Mouse (Mus musculus): ENCODE measurements around the gene Ddx23.

Gene Ddx23

GRCm38 (mm10) chr15:98662567-98663545 lies at the start of gene Ddx23:
TSS of gene Ddx23 (minus strand) at chr15:98662894.
- peak; percentile 92 to 93 for DNase-seq

DNA sequence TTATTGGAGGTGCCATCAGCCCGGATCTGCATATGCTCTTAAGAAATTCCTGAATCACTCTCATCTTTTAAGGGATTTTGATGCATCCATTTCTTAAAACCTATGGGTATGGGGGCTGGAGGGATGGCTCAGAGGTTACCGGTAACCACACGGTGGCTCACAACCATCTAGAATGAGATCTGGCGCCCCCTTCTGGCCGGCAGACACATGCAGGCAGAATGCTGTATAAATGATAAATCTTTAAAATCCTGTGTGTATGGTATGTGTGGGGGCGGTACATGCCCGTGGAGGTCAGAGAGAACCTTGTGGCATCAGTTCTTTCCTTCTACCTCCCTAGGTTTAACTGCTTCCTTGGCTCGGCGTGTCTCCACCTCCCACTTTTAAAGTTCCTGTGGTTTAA lies 47.7 kb upstream of the Ddx23 start:
- DNase-seq, result peak in 1 of 2 experiments; percentile 32

DNA sequence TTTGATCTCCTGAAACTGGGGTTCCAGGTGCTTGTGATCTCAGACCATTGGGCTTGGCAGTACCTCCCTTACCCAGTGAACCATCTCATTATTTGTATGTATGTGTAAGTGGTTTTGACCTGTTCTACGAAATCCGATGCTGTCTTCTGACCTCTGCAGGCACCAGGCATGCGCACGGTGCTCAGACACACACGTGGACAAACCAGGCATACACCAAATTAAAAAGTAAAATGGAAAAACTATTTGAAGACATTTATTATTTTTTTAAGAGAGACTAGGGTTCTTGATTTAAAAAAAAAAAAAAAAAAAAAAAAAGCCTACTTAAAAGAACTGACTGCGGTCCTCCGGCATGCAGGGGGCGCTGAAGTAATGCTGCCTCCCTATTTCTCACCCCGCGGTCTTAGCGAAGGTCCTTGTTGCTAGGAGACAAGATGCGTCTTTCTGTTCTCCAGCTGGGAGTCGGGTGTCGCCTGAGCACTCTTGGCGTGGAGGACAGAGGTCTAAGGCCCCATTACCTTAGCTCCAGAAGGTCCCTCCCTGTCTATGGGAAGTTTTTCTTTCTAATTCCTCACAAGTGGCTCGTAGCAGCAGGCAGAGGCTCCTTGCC lies 45.2 kb upstream of the Ddx23 start, which contains the start of gene Ccdc65:
Gene Ccdc65, plus strand, starts transcription at position 442 of the 607 bp plus-strand sequence.
- peak in 1 of 2 experiments; percentile 41 for DNase-seq

DNA sequence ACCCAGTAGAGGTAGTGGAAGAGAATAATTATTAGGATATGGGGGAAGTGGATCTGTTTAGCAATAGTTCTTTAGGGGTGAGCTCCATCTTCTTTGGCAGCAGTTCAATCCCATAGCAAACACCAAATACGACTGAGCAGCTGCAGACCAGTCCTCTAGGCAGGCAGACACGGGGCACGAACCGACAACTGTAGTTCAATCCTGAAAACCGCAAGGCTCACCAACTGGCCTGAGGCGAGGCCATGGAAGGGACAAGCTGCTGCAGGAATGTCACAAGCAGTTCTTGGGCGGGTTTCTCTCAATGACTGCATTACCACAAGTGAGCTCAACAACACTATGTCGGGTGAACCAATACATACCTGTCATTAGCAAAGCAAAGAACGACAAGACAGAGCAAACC lies 41.6 kb upstream of the Ddx23 start:
- DNase-seq, result no peak

GRCm38 (mm10) chr15:98699190-98700105 lies 36.8 kb upstream of the Ddx23 start:
- peak; percentile 44 to 54 for DNase-seq

- DNase-seq, result no peak
Measured at GRCm38 (mm10) chr15:98696216-98696615, 33.5 kb upstream of the Ddx23 start.

GRCm38 (mm10) chr15:98695726-98696125 lies 33.0 kb upstream of the Ddx23 start:
- no peak for DNase-seq

DNA sequence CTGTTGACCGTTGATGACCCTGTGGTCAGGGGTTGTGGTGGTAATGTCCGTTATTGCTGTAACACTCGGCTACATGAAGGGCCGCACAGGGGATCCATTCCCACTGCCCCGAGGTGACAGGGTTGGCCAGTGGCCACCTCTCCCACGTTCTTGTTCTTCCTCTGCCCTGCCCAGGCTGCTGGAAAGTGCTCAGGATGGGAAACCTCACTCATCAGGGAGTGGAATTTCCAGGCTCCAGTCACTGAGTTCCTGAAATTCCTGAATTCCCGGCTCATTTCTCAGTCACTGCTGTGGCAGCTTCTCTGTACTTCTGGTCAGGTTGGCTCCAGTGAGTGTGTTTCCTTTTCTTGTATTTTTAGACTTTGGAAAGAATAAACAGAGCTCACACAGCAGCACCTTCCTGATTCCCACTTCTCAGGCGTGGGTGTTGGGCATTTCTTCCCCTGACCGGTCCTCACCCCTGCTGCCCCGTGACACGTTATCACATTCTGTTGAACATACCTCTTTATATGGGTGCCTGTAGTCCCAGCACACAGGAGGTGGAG lies 29.5 kb upstream of the Ddx23 start:
- no peak for DNase-seq

GRCm38 (mm10) chr15:98691486-98692147 lies 28.9 kb upstream of the Ddx23 start:
- no peak for DNase-seq

DNA sequence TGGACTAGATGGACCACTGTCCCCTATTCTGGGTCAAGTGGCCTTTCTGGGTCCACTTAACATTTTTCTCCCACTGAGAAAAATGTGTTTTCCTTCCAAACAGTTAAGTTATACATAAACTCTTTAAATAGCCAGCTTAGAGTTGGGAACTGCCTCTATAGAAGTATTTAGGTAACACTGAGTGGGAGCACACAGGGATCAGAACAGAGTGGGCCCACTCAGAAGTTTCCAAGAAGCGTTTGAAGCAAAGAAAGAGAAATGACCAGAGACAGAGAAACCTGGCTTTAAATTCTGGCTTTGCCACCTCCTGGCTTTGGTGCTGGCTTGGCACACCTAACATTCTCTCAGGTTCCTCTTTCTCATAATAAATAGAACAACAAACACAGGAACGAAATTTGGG lies 27.0 kb upstream of the Ddx23 start:
- no peak for DNase-seq

DNA sequence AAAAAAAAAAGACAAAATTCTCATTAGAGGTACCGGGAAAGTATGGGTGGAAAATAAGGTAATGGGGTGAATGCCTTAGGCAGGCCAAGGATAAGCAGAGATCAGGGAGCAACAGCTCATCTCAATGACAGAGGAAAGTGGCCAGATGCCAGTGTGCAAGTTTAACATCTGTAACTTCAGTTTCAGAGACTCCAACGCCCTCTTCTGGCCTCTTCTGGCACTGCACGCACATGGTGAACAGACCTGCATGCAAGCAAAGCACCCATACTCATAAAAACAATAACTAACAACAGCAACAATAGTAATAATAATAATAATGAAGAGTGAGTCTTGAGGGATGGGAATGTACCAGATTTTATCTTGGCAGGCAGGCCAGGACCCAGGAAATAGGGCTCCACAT lies 23.2 kb upstream of the Ddx23 start:
- DNase-seq, result no peak

DNA sequence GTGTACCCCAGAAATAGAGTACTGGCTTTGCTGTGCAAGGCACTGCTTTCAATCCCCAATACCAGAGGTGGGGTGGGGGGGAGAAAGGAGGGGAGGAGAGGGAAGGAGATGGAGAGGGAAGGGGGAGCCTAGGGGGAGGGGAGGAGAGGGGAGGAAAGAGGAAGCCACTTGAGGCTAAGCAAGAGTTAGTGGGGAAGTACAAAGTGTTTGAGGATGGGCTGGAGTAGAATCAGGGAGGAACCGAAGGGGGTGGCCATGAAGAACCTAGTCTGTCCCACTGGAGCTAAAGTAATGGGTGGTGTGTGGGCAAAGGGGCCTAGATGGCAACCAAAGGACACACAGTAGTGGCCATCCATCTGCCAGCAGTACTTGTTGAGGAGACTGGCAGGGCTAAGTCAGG lies 21.1 kb upstream of the Ddx23 start:
- DNase-seq, result no peak

GRCm38 (mm10) chr15:98683177-98683576 lies 20.5 kb upstream of the Ddx23 start:
- no peak for DNase-seq

DNA sequence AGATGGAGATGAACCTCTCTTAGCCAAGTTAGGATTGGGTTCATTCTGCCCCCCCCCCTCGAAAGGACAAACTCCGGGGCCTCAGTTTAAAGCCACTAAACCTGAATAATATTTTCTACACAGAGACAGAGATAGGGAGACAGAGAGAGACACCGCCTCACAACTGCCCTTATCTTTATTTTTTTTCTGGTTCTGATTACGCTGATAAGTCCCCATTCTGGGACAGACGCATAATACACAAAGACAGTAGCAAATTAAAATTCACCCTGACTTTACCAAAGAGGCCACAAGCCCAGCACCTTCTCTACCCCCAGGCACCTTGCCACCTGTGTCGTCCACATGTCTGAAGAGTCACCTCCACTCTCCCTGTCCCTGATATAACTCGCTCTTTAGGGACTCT lies 18.9 kb upstream of the Ddx23 start:
- DNase-seq, result no peak

DNA sequence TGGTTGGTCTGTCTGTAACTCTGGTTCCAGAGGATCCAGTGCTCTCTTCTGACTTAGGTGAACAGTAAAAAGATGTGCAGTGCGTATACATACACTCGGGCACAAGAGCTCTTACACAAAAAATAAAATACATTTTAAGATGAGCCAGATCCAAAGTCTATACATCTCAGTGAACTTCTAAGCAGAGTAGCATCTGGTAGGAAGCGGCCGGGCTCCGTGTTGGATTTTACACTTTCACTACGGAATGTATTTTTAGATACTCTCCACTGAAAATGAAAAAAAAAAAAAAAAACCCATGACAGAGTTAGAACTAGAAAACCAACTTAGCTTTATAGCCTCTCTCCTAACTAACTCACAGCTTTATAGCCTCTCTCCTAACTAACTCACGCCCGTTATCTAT lies 18.0 kb upstream of the Ddx23 start:
- DNase-seq, result no peak

- DNase-seq, result no peak
Measured at GRCm38 (mm10) chr15:98677977-98678376, 15.3 kb upstream of the Ddx23 start.

- peak; percentile 61 to 69 for DNase-seq
Measured at GRCm38 (mm10) chr15:98676940-98677728, 14.4 kb upstream of the Ddx23 start, which contains the start of gene Rnd1. TSS of gene Rnd1 (minus strand) at chr15:98677461.

DNA sequence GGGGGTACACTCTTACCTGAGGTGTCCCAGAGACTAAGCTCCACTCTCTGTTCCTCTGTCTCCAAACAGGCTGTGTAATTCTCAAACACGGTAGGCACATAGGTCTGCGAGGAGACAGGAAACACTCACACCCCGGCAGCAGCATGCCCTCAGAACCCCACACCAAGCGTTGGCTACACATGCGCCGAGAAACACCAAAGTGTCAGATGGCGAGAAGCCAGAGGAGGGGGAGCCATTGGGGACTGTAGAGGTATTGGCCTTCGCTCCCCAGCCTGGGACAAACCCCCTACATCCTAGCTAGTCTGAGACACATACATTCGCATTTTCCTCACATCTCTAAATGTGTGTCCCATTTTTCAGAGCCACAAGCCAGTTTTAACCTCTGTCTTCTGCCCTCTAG lies 13.8 kb upstream of the Ddx23 start:
- DNase-seq, result no peak

DNA sequence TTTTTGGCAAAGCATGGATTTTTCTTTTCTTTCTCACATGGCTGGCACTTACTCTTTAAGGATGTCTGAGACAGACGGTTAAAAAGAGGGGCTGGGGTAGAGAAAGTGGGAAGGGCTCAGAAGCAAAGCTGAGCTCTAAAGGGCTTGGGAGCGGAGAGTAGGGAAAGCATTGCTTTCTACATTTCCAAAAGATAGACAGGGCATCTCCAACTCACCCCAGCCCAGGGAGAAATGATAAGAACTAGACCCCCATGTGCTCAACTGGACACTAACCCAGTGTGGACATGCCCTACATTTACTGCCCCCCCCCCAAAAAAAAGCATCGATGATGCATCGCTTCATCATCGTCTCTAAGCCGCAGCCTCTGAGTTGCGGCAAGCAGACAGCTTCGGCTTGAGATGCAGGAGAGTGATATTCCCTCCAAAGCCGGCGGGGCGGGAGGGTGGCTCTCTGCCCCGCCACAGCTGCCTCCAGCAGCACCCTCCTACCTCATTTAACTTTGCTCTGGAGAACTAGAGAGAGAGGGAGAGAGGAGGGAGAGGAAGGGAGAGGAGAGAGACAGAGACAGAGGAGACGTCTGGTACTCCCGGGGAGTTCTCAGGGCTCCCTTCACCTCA lies 13.0 kb upstream of the Ddx23 start:
- no peak for DNase-seq

GRCm38 (mm10) chr15:98674994-98675545 lies 12.4 kb upstream of the Ddx23 start:
- DNase-seq, result no peak
